Mouse (Mus musculus) hindbrain, embryonic 15.5 days (tissue): ENCODE data around the gene Gpcpd1. TPM values are rescaled to one million over a fixed set of nuclear protein-coding genes. Genes with fewer than 3 reads are reported as not detected.
"Not testable (repeated sequence)": the region's sequence is repeated elsewhere in the genome, so short reads cannot be mapped to it uniquely, and the experiment has no call there.

Source experiments
- ATAC-seq: fragments of 200-750 bp; cut with Nextera tagmentation; 2 replicates; pipeline ENCODE4 v1.8.0; 2017; ENCODE audit warnings: low read depth, moderate number of reproducible peaks, moderate TSS enrichment; ENCODE audit not compliant: low FRiP score
- H3K27ac ChIP-seq: fragments of 300-500 bp; sonication (generic); replicated peaks from 2 replicates; pipeline ENCODE4 v1.5.1; 2015; ENCODE audit warnings: mild to moderate bottlenecking, inconsistent platforms
- H3K27me3 ChIP-seq: fragments of 300-500 bp; sonication (generic); 2 replicates; pipeline ENCODE4 v1.6.1; 2015; ENCODE audit warnings: control low read depth, inconsistent platforms
- H3K36me3 ChIP-seq: fragments of 300-500 bp; sonication (generic); 2 replicates; pipeline ENCODE4 v1.6.1; 2015; ENCODE audit warnings: control low read depth, inconsistent platforms
- H3K4me1 ChIP-seq: fragments of 300-500 bp; sonication (generic); replicated peaks from 2 replicates; pipeline ENCODE4 v1.6.1; 2015; ENCODE audit warnings: control low read depth, inconsistent platforms
- H3K4me2 ChIP-seq: fragments of 300-500 bp; sonication (generic); 2 replicates; pipeline ENCODE4 v1.6.1; 2015; ENCODE audit warnings: moderate library complexity, mild to moderate bottlenecking, inconsistent platforms
- H3K4me3 ChIP-seq: fragments of 300-500 bp; sonication (generic); 2 replicates; pipeline ENCODE4 v1.5.1; 2015; ENCODE audit warnings: mild to moderate bottlenecking, inconsistent platforms
- H3K9ac ChIP-seq: fragments of 300-500 bp; sonication (generic); 2 replicates; pipeline ENCODE4 v1.6.1; 2015; ENCODE audit warnings: inconsistent platforms
- H3K9me3 ChIP-seq: fragments of 300-500 bp; sonication (generic); 2 replicates; pipeline ENCODE4 v1.6.1; 2016; ENCODE audit warnings: control low read depth, inconsistent platforms
- WGBS: fragments of 180-500 bp; shearing (Covaris S2); methylation state at CpG from one replicate; pipeline ENCODE4 v1.1.7; 2015; 5-methylcytosine and 5-hydroxymethylcytosine counted together
- polyA plus RNA-seq: library from polyadenylated mRNA; unstranded; fragments of >200 nt; fragmentation: Nextera tagmentation; extraction: Ambion mirVana; gene quantifications from 2 replicates; pipeline ENCODE4 v1.2.1, GENCODE M21; 2015

Gene Gpcpd1
- polyA plus RNA-seq, 1 experiment from 2014 or later: 76.3 TPM

- no peak overlapping the region for H3K4me2 ChIP-seq
- peaks cover 1% of the 10 kb centered on the region; the same call in 1 of the 2 replicates for H3K4me1 ChIP-seq
- ATAC-seq: no peak
- H3K27me3 ChIP-seq: no peaks in the 10 kb centered on the region
- no peaks in the 10 kb centered on the region for H3K9me3 ChIP-seq
- no peaks in the 10 kb centered on the region for H3K36me3 ChIP-seq
- 0 out of 2 replicates have a peak overlapping the region, but pooled peaks have one; percentile 22 for H3K27ac ChIP-seq
- H3K4me3 ChIP-seq: no peak overlapping the region
- no peak overlapping the region for H3K9ac ChIP-seq
Observed at GRCm38 (mm10) chr2:132601777-132602176, 14.2 kb upstream of the Gpcpd1 start.

GRCm38 (mm10) chr2:132600081-132600480 lies 12.6 kb upstream of the Gpcpd1 start:
- Histone ChIP-seq H3K4me2 (no peak overlapping the region), H3K4me1 (no peaks in the 10 kb centered on the region), H3K4me3 (no peak overlapping the region), H3K27ac (no peak overlapping the region), H3K9me3 (no peaks in the 10 kb centered on the region), H3K27me3 (no peaks in the 10 kb centered on the region), H3K9ac (no peak overlapping the region), H3K36me3 (no peaks in the 10 kb centered on the region)
- ATAC-seq: no peak
- WGBS: 89% methylated on average over 4 of the region's 4 CpGs

GRCm38 (mm10) chr2:132599127-132599526 lies 11.6 kb upstream of the Gpcpd1 start:
- H3K4me2 ChIP-seq: no peak overlapping the region
- H3K9me3 ChIP-seq: no peaks in the 10 kb centered on the region
- H3K4me3 ChIP-seq: no peak overlapping the region
- H3K9ac ChIP-seq: no peak overlapping the region
- H3K27me3 ChIP-seq: no peaks in the 10 kb centered on the region
- no peaks in the 10 kb centered on the region for H3K4me1 ChIP-seq
- H3K27ac ChIP-seq: no peak overlapping the region
- no peaks in the 10 kb centered on the region for H3K36me3 ChIP-seq
- no peak for ATAC-seq
- 89% methylated on average over 6 of the region's 6 CpGs for WGBS

GRCm38 (mm10) chr2:132597866-132598480 lies 10.4 kb upstream of the Gpcpd1 start:
- Histone ChIP-seq H3K4me1 (no peaks in the 10 kb centered on the region), H3K4me2 (no peak overlapping the region), H3K9ac (no peak overlapping the region), H3K9me3 (no peaks in the 10 kb centered on the region), H3K27ac (0 out of 2 replicates have a peak overlapping the region, but pooled peaks have one; percentile 11), H3K36me3 (no peaks in the 10 kb centered on the region), H3K27me3 (no peaks in the 10 kb centered on the region), H3K4me3 (no peak overlapping the region)
- WGBS: 84% methylated on average over 3 of the region's 3 CpGs
- no peak for ATAC-seq

- ATAC-seq: no peak
- 77% methylated on average over 8 of the region's 8 CpGs for WGBS
- Histone ChIP-seq H3K9ac (no peak overlapping the region), H3K4me3 (no peak overlapping the region), H3K4me2 (no peak overlapping the region), H3K9me3 (no peaks in the 10 kb centered on the region), H3K27me3 (no peaks in the 10 kb centered on the region), H3K27ac (no peak overlapping the region), H3K4me1 (no peaks in the 10 kb centered on the region), H3K36me3 (no peaks in the 10 kb centered on the region)
Observed at GRCm38 (mm10) chr2:132597226-132597625, 9.7 kb upstream of the Gpcpd1 start.

- no peak overlapping the region for H3K27ac ChIP-seq
- no peak overlapping the region for H3K4me2 ChIP-seq
- no peaks in the 10 kb centered on the region for H3K4me1 ChIP-seq
- H3K9ac ChIP-seq: no peak overlapping the region
- H3K36me3 ChIP-seq: no peaks in the 10 kb centered on the region
- H3K4me3 ChIP-seq: no peak overlapping the region
- 82% methylated on average over 11 of the region's 11 CpGs for WGBS
- H3K9me3 ChIP-seq: no peaks in the 10 kb centered on the region
- ATAC-seq: no peak
- H3K27me3 ChIP-seq: no peaks in the 10 kb centered on the region
Observed at GRCm38 (mm10) chr2:132595601-132596235, 8.2 kb upstream of the Gpcpd1 start.

GRCm38 (mm10) chr2:132592126-132592525 lies 4.6 kb upstream of the Gpcpd1 start:
- Histone ChIP-seq H3K9ac (no peak overlapping the region), H3K9me3 (no peaks in the 10 kb centered on the region), H3K27ac (no peak overlapping the region), H3K4me2 (no peak overlapping the region), H3K27me3 (no peaks in the 10 kb centered on the region), H3K4me3 (no peak overlapping the region), H3K4me1 (no peaks in the 10 kb centered on the region), H3K36me3 (no peaks in the 10 kb centered on the region)
- WGBS: 93% methylated on average over 3 of the region's 3 CpGs
- no peak for ATAC-seq

- H3K9ac ChIP-seq: not testable (repeated sequence)
Observed at GRCm38 (mm10) chr2:132591579-132591978, 4.0 kb upstream of the Gpcpd1 start.

GRCm38 (mm10) chr2:132589906-132590538 lies 2.5 kb upstream of the Gpcpd1 start:
- Histone ChIP-seq H3K36me3 (no peaks in the 10 kb centered on the region), H3K4me2 (no peak overlapping the region), H3K4me3 (no peak overlapping the region), H3K27ac (no peak overlapping the region), H3K9me3 (no peaks in the 10 kb centered on the region), H3K27me3 (no peaks in the 10 kb centered on the region), H3K4me1 (no peaks in the 10 kb centered on the region), H3K9ac (no peak overlapping the region)
- no peak for ATAC-seq
- 86% methylated on average over 6 of the region's 6 CpGs for WGBS

More at GRCm38 (mm10) chr2:132591579-132591978, 4.0 kb upstream of the Gpcpd1 start:
- not testable (repeated sequence) for ATAC-seq, H3K36me3 ChIP-seq, H3K9me3 ChIP-seq, H3K27ac ChIP-seq, H3K27me3 ChIP-seq, H3K4me1 ChIP-seq, H3K4me3 ChIP-seq, H3K4me2 ChIP-seq
- 94% methylated on average over 3 of the region's 3 CpGs for WGBS

- Histone ChIP-seq H3K4me3 (no peak overlapping the region), H3K27ac (no peak overlapping the region), H3K27me3 (no peaks in the 10 kb centered on the region), H3K4me1 (peaks cover 15% of the 10 kb centered on the region), H3K9me3 (no peaks in the 10 kb centered on the region), H3K4me2 (no peak overlapping the region), H3K36me3 (no peaks in the 10 kb centered on the region), H3K9ac (no peak overlapping the region)
- no peak for ATAC-seq
- WGBS: 83% methylated on average over 3 of the region's 3 CpGs
Observed at GRCm38 (mm10) chr2:132586006-132586405, 1.5 kb downstream of the Gpcpd1 start.

- no peaks in the 10 kb centered on the region for H3K36me3 ChIP-seq
- peaks cover 15% of the 10 kb centered on the region for H3K4me1 ChIP-seq
- H3K27me3 ChIP-seq: no peaks in the 10 kb centered on the region
- no peak; the same call in 1 of the 2 replicates for ATAC-seq
- H3K27ac ChIP-seq: no peak overlapping the region
- no peaks in the 10 kb centered on the region for H3K9me3 ChIP-seq
- H3K9ac ChIP-seq: no peak overlapping the region
- WGBS: 79% methylated on average over 1 of the region's 1 CpGs
- no peak overlapping the region for H3K4me2 ChIP-seq
- no peak overlapping the region for H3K4me3 ChIP-seq
Observed at GRCm38 (mm10) chr2:132584191-132584590, 3.3 kb downstream of the Gpcpd1 start.

- no peak for ATAC-seq
- 73% methylated on average over 3 of the region's 3 CpGs for WGBS
- Histone ChIP-seq H3K27me3 (no peaks in the 10 kb centered on the region), H3K36me3 (no peaks in the 10 kb centered on the region), H3K4me3 (no peak overlapping the region), H3K4me2 (no peak overlapping the region), H3K27ac (no peak overlapping the region), H3K9ac (no peak overlapping the region), H3K4me1 (peaks cover 15% of the 10 kb centered on the region), H3K9me3 (no peaks in the 10 kb centered on the region)
Observed at GRCm38 (mm10) chr2:132583126-132583525, 4.4 kb downstream of the Gpcpd1 start.
